Mouse (Mus musculus) neural tube, embryonic 12.5 days (tissue): ENCODE data around the gene Trim28. TPM values are rescaled to one million over a fixed set of nuclear protein-coding genes. Genes with fewer than 3 reads are reported as not detected.

Experiments
- ATAC-seq: fragments of 200-750 bp; cut with Nextera tagmentation; 2 replicates; pipeline ENCODE4 v1.8.0; 2017; ENCODE audit warnings: low read depth, mild to moderate bottlenecking, moderate TSS enrichment, moderate library complexity; ENCODE audit not compliant: low FRiP score
- H3K27ac ChIP-seq: fragments of 300-500 bp; sonication (generic); 2 replicates; pipeline ENCODE4 v1.5.1; 2016
- H3K27me3 ChIP-seq: fragments of 300-500 bp; sonication (generic); replicated peaks from 2 replicates; pipeline ENCODE4 v1.6.1; 2016; ENCODE audit warnings: mild to moderate bottlenecking
- H3K36me3 ChIP-seq: fragments of 300-500 bp; sonication (generic); 2 replicates; pipeline ENCODE4 v1.6.1; 2016; ENCODE audit warnings: mild to moderate bottlenecking
- H3K4me1 ChIP-seq: fragments of 300-500 bp; sonication (generic); 2 replicates; pipeline ENCODE4 v1.6.1; 2016
- H3K4me2 ChIP-seq: fragments of 300-500 bp; sonication (generic); replicated peaks from 2 replicates; pipeline ENCODE4 v1.6.1; 2016; ENCODE audit warnings: mild to moderate bottlenecking
- H3K4me3 ChIP-seq: fragments of 300-500 bp; sonication (generic); 2 replicates; pipeline ENCODE4 v1.5.1; 2016
- H3K9ac ChIP-seq: fragments of 300-500 bp; sonication (generic); 2 replicates; pipeline ENCODE4 v1.6.1; 2016; ENCODE audit warnings: mild to moderate bottlenecking
- H3K9me3 ChIP-seq: fragments of 300-500 bp; sonication (generic); 2 replicates; pipeline ENCODE4 v1.6.1; 2016; ENCODE audit warnings: mild to moderate bottlenecking
- WGBS: fragments of 180-500 bp; shearing (Covaris S2); methylation state at CpG from one replicate; pipeline ENCODE4 v1.1.7; 2016; 5-methylcytosine and 5-hydroxymethylcytosine counted together
- polyA plus RNA-seq: library from polyadenylated mRNA; unstranded; fragments of >200 nt; fragmentation: Nextera tagmentation; extraction: Ambion mirVana; gene quantifications from 2 replicates; pipeline ENCODE4 v1.2.1, GENCODE M21; 2016

The Trim28 gene
- polyA plus RNA-seq, 1 experiment from 2014 or later = 393 TPM

GRCm38 (mm10) chr7:13037366-13037765 is 38.5 kb downstream of the Trim28 start:
- ATAC-seq = no peak
- Histone ChIP-seq H3K9ac (peak overlapping the region; percentile 93), H3K9me3 (no peaks in the 10 kb centered on the region), H3K27ac (peak overlapping the region; percentile 99; the same call in 1 of the 2 replicates), H3K4me1 (peaks cover 36% of the 10 kb centered on the region), H3K4me2 (peak overlapping the region; percentile 88), H3K27me3 (peaks cover 13% of the 10 kb centered on the region), H3K4me3 (peak overlapping the region; percentile 78), H3K36me3 (peaks cover 23% of the 10 kb centered on the region)
- WGBS = under 1% methylated on average over 25 of the region's 33 CpGs

- peak; percentile 92 for ATAC-seq
- Histone ChIP-seq H3K4me1 (peaks cover 34% of the 10 kb centered on the region), H3K36me3 (peaks cover 16% of the 10 kb centered on the region), H3K4me2 (peak within 1 kb of the TSS; percentile 88), H3K27ac (peak within 1 kb of the TSS; percentile 99), H3K9ac (peak within 1 kb of the TSS; percentile 93), H3K4me3 (peak within 1 kb of the TSS; percentile 78), H3K9me3 (no peaks in the 10 kb centered on the region), H3K27me3 (peaks cover 19% of the 10 kb centered on the region)
- under 1% methylated on average over 62 of the region's 65 CpGs for WGBS
Measured at GRCm38 (mm10) chr7:13037901-13038555, 39.1 kb downstream of the Trim28 start, which contains the start of gene Ube2m. Ube2m (minus strand) TSS chr7:13038275.

GRCm38 (mm10) chr7:13038621-13039169 is 39.8 kb downstream of the Trim28 start:
- H3K9ac ChIP-seq = peak overlapping the region; percentile 93
- ATAC-seq = no peak
- peak overlapping the region; percentile 99; the same call in 1 of the 2 replicates for H3K27ac ChIP-seq
- peak overlapping the region; percentile 88 for H3K4me2 ChIP-seq
- H3K36me3 ChIP-seq = peaks cover 16% of the 10 kb centered on the region
- peaks cover 26% of the 10 kb centered on the region for H3K27me3 ChIP-seq
- peaks cover 34% of the 10 kb centered on the region for H3K4me1 ChIP-seq
- no peaks in the 10 kb centered on the region for H3K9me3 ChIP-seq
- WGBS = 24% methylated on average over 15 of the region's 15 CpGs
- H3K4me3 ChIP-seq = peak overlapping the region; percentile 78

- Histone ChIP-seq H3K9ac (peak overlapping the region; percentile 93), H3K4me2 (peak overlapping the region; percentile 88), H3K4me3 (no peak overlapping the region), H3K27me3 (peaks cover 31% of the 10 kb centered on the region), H3K27ac (no peak overlapping the region), H3K4me1 (peaks cover 34% of the 10 kb centered on the region), H3K36me3 (peaks cover 16% of the 10 kb centered on the region), H3K9me3 (no peaks in the 10 kb centered on the region)
- ATAC-seq = no peak
- WGBS = 94% methylated on average over 1 of the region's 1 CpGs
Measured at GRCm38 (mm10) chr7:13039181-13039580, 40.3 kb downstream of the Trim28 start.

- H3K4me2 ChIP-seq = no peak overlapping the region
- peaks cover 46% of the 10 kb centered on the region for H3K27me3 ChIP-seq
- no peak overlapping the region for H3K27ac ChIP-seq
- no peaks in the 10 kb centered on the region for H3K9me3 ChIP-seq
- H3K36me3 ChIP-seq = peaks cover 2% of the 10 kb centered on the region
- H3K4me3 ChIP-seq = no peak overlapping the region
- WGBS = 67% methylated on average over 1 of the region's 1 CpGs
- no peak overlapping the region for H3K9ac ChIP-seq
- no peak for ATAC-seq
- H3K4me1 ChIP-seq = peaks cover 30% of the 10 kb centered on the region
Measured at GRCm38 (mm10) chr7:13041256-13041655, 42.3 kb downstream of the Trim28 start.

- Histone ChIP-seq H3K4me3 (no peak overlapping the region), H3K9me3 (no peaks in the 10 kb centered on the region), H3K36me3 (no peaks in the 10 kb centered on the region), H3K27me3 (peaks cover 46% of the 10 kb centered on the region), H3K4me2 (no peak overlapping the region), H3K4me1 (peaks cover 22% of the 10 kb centered on the region), H3K27ac (no peak overlapping the region), H3K9ac (no peak overlapping the region)
- no peak for ATAC-seq
- 74% methylated on average over 6 of the region's 6 CpGs for WGBS
Measured at GRCm38 (mm10) chr7:13042511-13042910, 43.6 kb downstream of the Trim28 start.

GRCm38 (mm10) chr7:13043120-13043444 is 44.2 kb downstream of the Trim28 start:
- Histone ChIP-seq H3K4me2 (peak overlapping the region; percentile 77), H3K4me3 (no peak overlapping the region), H3K9me3 (no peaks in the 10 kb centered on the region), H3K4me1 (peaks cover 22% of the 10 kb centered on the region), H3K9ac (peak overlapping the region; percentile 59), H3K27ac (no peak overlapping the region), H3K27me3 (peaks cover 46% of the 10 kb centered on the region), H3K36me3 (no peaks in the 10 kb centered on the region)
- WGBS = 43% methylated on average over 16 of the region's 16 CpGs
- no peak for ATAC-seq

- Histone ChIP-seq H3K9me3 (no peaks in the 10 kb centered on the region), H3K27me3 (peaks cover 46% of the 10 kb centered on the region), H3K36me3 (no peaks in the 10 kb centered on the region), H3K9ac (peak overlapping the region; percentile 59), H3K4me1 (peaks cover 21% of the 10 kb centered on the region), H3K4me2 (peak overlapping the region; percentile 77), H3K27ac (no peak overlapping the region), H3K4me3 (peak overlapping the region; percentile 33)
- peak; percentile 45 for ATAC-seq
- WGBS = 5% methylated on average over 88 of the region's 88 CpGs
Measured at GRCm38 (mm10) chr7:13043445-13044253, 44.7 kb downstream of the Trim28 start.

GRCm38 (mm10) chr7:13044254-13044625 is 45.3 kb downstream of the Trim28 start:
- Histone ChIP-seq H3K27ac (no peak overlapping the region), H3K9me3 (no peaks in the 10 kb centered on the region), H3K27me3 (peaks cover 46% of the 10 kb centered on the region), H3K4me2 (peak overlapping the region; percentile 77), H3K36me3 (no peaks in the 10 kb centered on the region), H3K9ac (peak overlapping the region; percentile 59), H3K4me1 (peaks cover 16% of the 10 kb centered on the region), H3K4me3 (peak overlapping the region; percentile 33)
- 3% methylated on average over 23 of the region's 23 CpGs for WGBS
- ATAC-seq = peak; percentile 37

GRCm38 (mm10) chr7:13046084-13046483 is 47.2 kb downstream of the Trim28 start:
- Histone ChIP-seq H3K9me3 (no peaks in the 10 kb centered on the region), H3K36me3 (no peaks in the 10 kb centered on the region), H3K4me3 (no peak overlapping the region), H3K4me2 (no peak overlapping the region), H3K9ac (no peak overlapping the region), H3K27ac (no peak overlapping the region), H3K4me1 (peaks cover 16% of the 10 kb centered on the region), H3K27me3 (peaks cover 43% of the 10 kb centered on the region)
- WGBS = 7% methylated on average over 2 of the region's 2 CpGs
- ATAC-seq = peak; percentile 61

- no peak overlapping the region for H3K4me2 ChIP-seq
- H3K9me3 ChIP-seq = no peaks in the 10 kb centered on the region
- H3K27me3 ChIP-seq = no peaks in the 10 kb centered on the region
- H3K4me3 ChIP-seq = no peak overlapping the region
- no peak overlapping the region for H3K27ac ChIP-seq
- ATAC-seq = no peak
- no peak overlapping the region for H3K9ac ChIP-seq
- H3K4me1 ChIP-seq = peaks cover 6% of the 10 kb centered on the region; the same call in 1 of the 2 replicates
- no peaks in the 10 kb centered on the region for H3K36me3 ChIP-seq
- 90% methylated on average over 13 of the region's 13 CpGs for WGBS
Measured at GRCm38 (mm10) chr7:13053001-13053400, 54.1 kb downstream of the Trim28 start.

- no peak overlapping the region for H3K27ac ChIP-seq
- peak overlapping the region; percentile 62; the same call in 1 of the 2 replicates for H3K9ac ChIP-seq
- no peak overlapping the region for H3K4me3 ChIP-seq
- ATAC-seq = no peak; the same call in 1 of the 2 replicates
- H3K9me3 ChIP-seq = no peaks in the 10 kb centered on the region
- no peaks in the 10 kb centered on the region for H3K27me3 ChIP-seq
- H3K4me2 ChIP-seq = peak overlapping the region; percentile 55
- WGBS = 94% methylated on average over 2 of the region's 2 CpGs
- no peaks in the 10 kb centered on the region for H3K36me3 ChIP-seq
- H3K4me1 ChIP-seq = peaks cover 6% of the 10 kb centered on the region; the same call in 1 of the 2 replicates
Measured at GRCm38 (mm10) chr7:13053501-13053900, 54.6 kb downstream of the Trim28 start.
